Mouse (Mus musculus) midbrain, postnatal 0 days (tissue): ENCODE results near the gene Hfm1. TPM values are rescaled to one million over a fixed set of nuclear protein-coding genes. Genes with fewer than 3 reads are reported as not detected.

Experiments
- ATAC-seq: fragments of 200-750 bp; cut with Nextera tagmentation; 2 replicates; pipeline ENCODE4 v1.8.0; 2017; ENCODE audit warnings: moderate number of reproducible peaks, mild to moderate bottlenecking, moderate TSS enrichment, moderate library complexity; ENCODE audit not compliant: low FRiP score
- DNase-seq: peaks from one replicate; pipeline ENCODE4 v3.0.0-alpha.2; 2015; ENCODE audit warnings: low spot score
- H3K27ac ChIP-seq: fragments of 300-500 bp; sonication (generic); 2 replicates; pipeline ENCODE4 v1.5.1; 2014; ENCODE audit warnings: low read depth, mild to moderate bottlenecking, low read length, mixed read lengths
- H3K27me3 ChIP-seq: fragments of 300-500 bp; sonication (generic); 2 replicates; pipeline ENCODE4 v1.6.1; 2014; ENCODE audit warnings: low read length, control low read depth, mixed read lengths; ENCODE audit not compliant: insufficient read depth
- H3K36me3 ChIP-seq: fragments of 300-500 bp; sonication (generic); 2 replicates; pipeline ENCODE4 v1.6.1; 2014; ENCODE audit warnings: low read length, control low read depth, mixed read lengths; ENCODE audit not compliant: insufficient read depth
- H3K4me1 ChIP-seq: fragments of 300-500 bp; sonication (generic); 2 replicates; pipeline ENCODE4 v1.6.1; 2014; ENCODE audit warnings: mild to moderate bottlenecking, control low read depth, antibody characterized with exemption, low read length, mixed read lengths; ENCODE audit not compliant: insufficient read depth
- H3K4me2 ChIP-seq: fragments of 300-500 bp; sonication (generic); 2 replicates; pipeline ENCODE4 v1.6.1; 2014; ENCODE audit warnings: low read depth, mild to moderate bottlenecking, low read length, mixed read lengths; ENCODE audit not compliant: poor library complexity, severe bottlenecking
- H3K4me3 ChIP-seq: fragments of 300-500 bp; sonication (generic); 2 replicates; pipeline ENCODE4 v1.5.1; 2014; ENCODE audit warnings: low read depth, mild to moderate bottlenecking, low read length, moderate library complexity
- H3K9ac ChIP-seq: fragments of 300-500 bp; sonication (generic); replicated peaks from 2 replicates; pipeline ENCODE4 v1.6.1; 2014; ENCODE audit warnings: mild to moderate bottlenecking, low read length, moderate library complexity, mixed read lengths; ENCODE audit not compliant: poor library complexity, severe bottlenecking
- H3K9me3 ChIP-seq: fragments of 300-500 bp; sonication (generic); 2 replicates; pipeline ENCODE4 v1.6.1; 2016; ENCODE audit warnings: low read length, control low read depth
- CTCF ChIP-seq: IDR thresholded peaks from 2 replicates; pipeline ENCODE4 v1.5.1; 2016; ENCODE audit warnings: antibody characterized with exemption, mild to moderate bottlenecking
- WGBS: fragments of 180-500 bp; shearing (Covaris S2); extraction: QIAGEN DNeasy Blood & Tissue Kit; methylation state at CpG from one replicate; pipeline ENCODE4 v1.1.7; 2014; 5-methylcytosine and 5-hydroxymethylcytosine counted together
- polyA plus RNA-seq: library from polyadenylated mRNA; unstranded; fragments of >200 nt; fragmentation: Nextera tagmentation; extraction: Ambion mirVana; gene quantifications from 2 replicates; pipeline ENCODE4 v1.2.1, GENCODE M21; 2015
- total RNA-seq: library from RNA; depleted of rRNA; stranded (reverse); fragments of >200 nt; gene quantifications from 2 replicates; pipeline ENCODE4 v1.2.3, GENCODE M21; 2014

Gene Hfm1
- total and polyA plus RNA-seq, 2 experiments from 2014 or later, result 5.3 to 5.7 TPM

DNA sequence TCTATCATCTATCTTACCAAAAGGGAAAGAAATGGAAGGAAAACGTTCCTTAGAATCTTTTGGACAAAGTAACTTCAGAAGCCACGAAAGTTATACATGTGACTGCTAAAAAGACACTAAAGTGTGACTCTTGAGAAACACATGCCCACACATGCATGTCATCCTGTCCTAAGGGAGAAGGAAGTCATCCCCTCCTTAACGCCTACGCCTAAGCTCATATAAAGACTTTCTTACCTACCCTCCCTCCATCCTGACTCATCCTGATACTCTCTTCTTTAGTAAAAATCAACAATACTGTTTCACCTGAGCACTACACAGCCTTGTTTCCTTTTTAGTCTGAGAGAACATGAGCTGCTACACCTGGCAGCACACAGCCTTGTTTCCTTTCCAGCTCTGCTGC is 40.6 kb downstream of the Hfm1 start:
- 93% methylated on average over 4 of the region's 4 CpGs for WGBS
- no peak for DNase-seq

DNA sequence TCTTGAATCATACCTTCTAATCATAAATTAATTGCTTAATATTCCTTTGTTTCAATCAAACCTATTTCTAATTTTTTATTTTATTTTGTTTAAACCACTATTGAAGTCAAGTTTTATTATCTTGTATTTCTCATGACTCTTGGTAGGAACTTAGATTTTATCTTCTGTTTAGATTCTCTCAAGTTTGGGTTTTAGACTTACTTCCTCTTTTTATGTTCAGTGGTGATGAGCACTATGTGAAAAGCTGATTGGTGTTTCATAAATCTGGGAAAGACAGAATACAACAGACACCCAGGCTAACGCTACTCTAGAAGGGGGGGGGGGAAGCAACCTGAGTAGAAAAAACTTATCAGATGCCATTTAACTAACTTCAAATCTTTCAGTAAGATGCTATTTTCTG is 49.7 kb downstream of the Hfm1 start:
- Histone ChIP-seq H3K4me1 (no peaks in the 10 kb centered on the region), H3K27ac (no peak overlapping the region), H3K27me3 (no peaks in the 10 kb centered on the region), H3K36me3 (no peaks in the 10 kb centered on the region), H3K4me3 (no peak overlapping the region), H3K4me2 (no peak overlapping the region), H3K9ac (no peak overlapping the region), H3K9me3 (no peaks in the 10 kb centered on the region)
- no peak for ATAC-seq
- no peak for TF ChIP-seq CTCF
- 63% methylated on average over 1 of the region's 1 CpGs for WGBS
- no peak for DNase-seq

More for the DNA sequence above, 40.6 kb downstream of the Hfm1 start:
- no peaks in the 10 kb centered on the region for H3K36me3 ChIP-seq
- no peaks in the 10 kb centered on the region for H3K4me1 ChIP-seq
- no peaks in the 10 kb centered on the region for H3K9me3 ChIP-seq
- TF ChIP-seq CTCF, result no peak
- no peak overlapping the region for H3K4me2 ChIP-seq
- no peak overlapping the region for H3K27ac ChIP-seq
- no peaks in the 10 kb centered on the region for H3K27me3 ChIP-seq
- H3K4me3 ChIP-seq, result no peak overlapping the region
- no peak overlapping the region for H3K9ac ChIP-seq
- no peak for ATAC-seq

DNA sequence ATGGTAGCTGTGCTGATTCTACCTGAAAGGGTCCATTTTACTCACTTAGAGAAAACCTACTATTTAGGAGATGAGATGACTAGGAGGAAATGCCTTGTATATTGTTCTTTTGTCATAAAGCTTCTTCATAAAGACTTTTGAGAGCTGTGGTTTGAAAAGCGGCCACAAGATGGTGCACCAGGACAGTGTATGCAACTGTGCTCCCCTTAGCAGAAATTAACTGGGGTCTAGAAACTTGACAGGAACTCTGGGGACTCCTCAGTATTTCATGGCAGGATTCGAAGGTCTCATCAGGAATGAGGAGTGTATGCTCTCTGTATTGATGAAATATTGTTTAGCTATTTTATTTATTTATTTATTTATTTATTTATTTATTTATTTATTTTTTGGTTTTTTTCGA is 65.7 kb downstream of the Hfm1 start:
- H3K9me3 ChIP-seq, result no peaks in the 10 kb centered on the region
- peak; percentile 90 for TF ChIP-seq CTCF
- no peak overlapping the region for H3K9ac ChIP-seq
- no peak overlapping the region for H3K4me2 ChIP-seq
- DNase-seq (peak; percentile 78), ATAC-seq (peak; percentile 56)
- no peaks in the 10 kb centered on the region for H3K36me3 ChIP-seq
- H3K27me3 ChIP-seq, result no peaks in the 10 kb centered on the region
- H3K27ac ChIP-seq, result no peak overlapping the region
- no peaks in the 10 kb centered on the region for H3K4me1 ChIP-seq
- H3K4me3 ChIP-seq, result no peak overlapping the region
- 41% methylated on average over 3 of the region's 3 CpGs for WGBS

DNA sequence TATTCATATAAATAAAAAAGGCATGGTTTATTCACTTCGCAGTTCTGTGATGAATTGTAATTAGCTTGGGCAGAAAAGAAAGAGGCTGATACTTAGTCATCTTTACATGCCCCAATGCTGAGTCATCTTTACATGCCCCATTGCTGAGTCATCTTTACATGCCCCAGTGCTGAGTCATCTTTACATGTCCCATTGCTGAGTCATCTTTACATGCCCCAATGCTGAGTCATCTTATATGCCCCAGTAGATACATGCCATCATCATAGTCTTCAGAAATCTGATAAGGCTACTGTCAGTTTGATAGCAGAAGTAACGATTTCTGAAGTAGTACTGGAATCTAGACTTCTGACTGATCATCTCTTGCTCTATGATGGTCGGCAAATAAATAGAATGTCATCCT is 72.8 kb downstream of the Hfm1 start:
- no peak overlapping the region for H3K4me2 ChIP-seq
- H3K4me1 ChIP-seq, result no peaks in the 10 kb centered on the region
- H3K27me3 ChIP-seq, result no peaks in the 10 kb centered on the region
- no peak overlapping the region for H3K9ac ChIP-seq
- H3K36me3 ChIP-seq, result 0 out of 2 replicates have a peak, but pooled peaks cover 3% of the 10 kb centered on the region
- H3K9me3 ChIP-seq, result no peaks in the 10 kb centered on the region
- no peak overlapping the region for H3K27ac ChIP-seq
- H3K4me3 ChIP-seq, result no peak overlapping the region
- ATAC-seq (no peak), DNase-seq (no peak)
- TF ChIP-seq CTCF, result no peak
- WGBS, result 93% methylated on average over 3 of the region's 3 CpGs

DNA sequence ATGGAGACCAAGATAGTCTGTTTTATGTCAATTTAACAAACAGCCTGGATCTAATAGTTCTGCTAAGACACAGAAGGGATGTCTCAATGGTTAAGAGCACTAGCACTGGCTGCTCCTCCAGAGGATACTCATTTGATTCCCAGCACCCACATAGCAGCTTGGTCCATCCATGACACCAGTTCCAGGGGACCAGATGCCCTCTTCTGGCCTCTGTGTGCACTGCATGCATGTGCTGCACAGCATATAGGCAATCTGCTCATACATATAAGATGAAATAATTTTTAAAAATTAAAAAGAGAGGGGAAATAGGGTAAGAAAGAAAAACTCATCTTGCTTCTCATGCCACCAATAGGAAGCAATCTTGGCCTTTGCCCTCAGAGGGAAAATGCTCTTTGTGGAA is 79.1 kb downstream of the Hfm1 start:
- Histone ChIP-seq H3K9ac (no peak overlapping the region), H3K27ac (no peak overlapping the region), H3K4me3 (no peak overlapping the region), H3K36me3 (0 out of 2 replicates have a peak, but pooled peaks cover 3% of the 10 kb centered on the region), H3K9me3 (no peaks in the 10 kb centered on the region), H3K4me2 (no peak overlapping the region), H3K27me3 (no peaks in the 10 kb centered on the region), H3K4me1 (no peaks in the 10 kb centered on the region)
- ATAC-seq, result no peak
- DNase-seq, result no peak
- TF ChIP-seq CTCF, result peak; percentile 29

DNA sequence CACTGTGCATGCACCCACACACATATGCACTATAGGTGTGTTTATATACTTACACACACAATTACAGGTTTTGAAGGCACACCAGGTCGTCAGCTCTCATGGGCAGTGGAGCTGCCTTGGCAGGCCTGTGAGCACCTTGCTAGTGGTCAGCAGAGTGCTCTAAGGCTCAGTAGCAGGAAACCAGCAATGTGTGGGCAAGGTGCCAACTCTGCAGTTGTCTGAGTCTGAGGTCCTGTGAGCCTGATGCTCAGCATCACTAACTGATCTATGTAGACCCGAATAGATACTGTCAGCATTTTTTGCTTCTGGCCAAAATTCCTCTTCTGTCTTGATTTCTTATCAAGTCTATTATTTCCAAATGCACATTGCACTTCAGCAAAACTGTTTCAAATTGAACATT is 82.2 kb downstream of the Hfm1 start:
- Histone ChIP-seq H3K9me3 (no peaks in the 10 kb centered on the region), H3K4me1 (no peaks in the 10 kb centered on the region), H3K9ac (no peak overlapping the region), H3K27me3 (no peaks in the 10 kb centered on the region), H3K36me3 (no peaks in the 10 kb centered on the region), H3K27ac (no peak overlapping the region), H3K4me3 (no peak overlapping the region), H3K4me2 (no peak overlapping the region)
- ATAC-seq, result no peak
- TF ChIP-seq CTCF, result no peak
- WGBS, result 73% methylated on average over 2 of the region's 2 CpGs
- peak; percentile 11 for DNase-seq
